Mouse (Mus musculus): ENCODE results near the gene Tmtc1. TPM values are rescaled to one million over a fixed set of nuclear protein-coding genes. Genes with fewer than 3 reads are reported as not detected.

The Tmtc1 gene
- polyA plus RNA-seq, 1 experiment, result 3.3 TPM

- Histone ChIP-seq H3K27me3 (ENCODE audit: control insufficient read depth, insufficient read depth, low read length, poor library complexity, severe bottlenecking) (no peaks in the 10 kb centered on the region), H3K9me3 (replicated peaks; ENCODE audit: control insufficient read depth, insufficient read depth, low read length, poor library complexity, severe bottlenecking) (no peaks in the 10 kb centered on the region), H3K9ac (ENCODE audit: low read depth, poor library complexity, severe bottlenecking) (no peak overlapping the region), H3K27ac (ENCODE audit: insufficient read depth, low read length) (no peak overlapping the region), H3K4me3 (ENCODE audit: low read depth, low read length) (no peak overlapping the region), H3K4me1 (ENCODE audit: control insufficient read depth, insufficient read depth, low read length) (no peaks in the 10 kb centered on the region), H3K36me3 (ENCODE audit: control insufficient read depth, insufficient read depth, low read length, poor library complexity, severe bottlenecking) (no peaks in the 10 kb centered on the region)
- TF ChIP-seq POLR2A (IDR thresholded peaks at IDR 0.05; ENCODE audit: insufficient read depth, low read length), result no peak
- no peak for TF ChIP-seq CTCF (IDR thresholded peaks at IDR 0.05; ENCODE audit: low read depth, low read length)
- no peak for TF ChIP-seq EP300 (IDR thresholded peaks at IDR 0.05; ENCODE audit: insufficient read depth, low read depth, low read length)
Observed at GRCm38 (mm10) chr6:148392147-148392546, 52.0 kb downstream of the Tmtc1 start.

- Histone ChIP-seq H3K27me3 (ENCODE audit: control insufficient read depth, insufficient read depth, low read length, poor library complexity, severe bottlenecking) (no peaks in the 10 kb centered on the region), H3K4me3 (ENCODE audit: low read depth, low read length) (no peak overlapping the region), H3K36me3 (ENCODE audit: control insufficient read depth, insufficient read depth, low read length, poor library complexity, severe bottlenecking) (no peaks in the 10 kb centered on the region), H3K4me1 (ENCODE audit: control insufficient read depth, insufficient read depth, low read length) (no peaks in the 10 kb centered on the region), H3K27ac (ENCODE audit: insufficient read depth, low read length) (no peak overlapping the region), H3K9ac (ENCODE audit: low read depth, poor library complexity, severe bottlenecking) (no peak overlapping the region), H3K9me3 (replicated peaks; ENCODE audit: control insufficient read depth, insufficient read depth, low read length, poor library complexity, severe bottlenecking) (no peaks in the 10 kb centered on the region)
- no peak for TF ChIP-seq EP300 (IDR thresholded peaks at IDR 0.05; ENCODE audit: insufficient read depth, low read depth, low read length)
- no peak for TF ChIP-seq CTCF (IDR thresholded peaks at IDR 0.05; ENCODE audit: low read depth, low read length)
- no peak for TF ChIP-seq POLR2A (IDR thresholded peaks at IDR 0.05; ENCODE audit: insufficient read depth, low read length)
Observed at GRCm38 (mm10) chr6:148391286-148391685, 52.9 kb downstream of the Tmtc1 start.

DNA sequence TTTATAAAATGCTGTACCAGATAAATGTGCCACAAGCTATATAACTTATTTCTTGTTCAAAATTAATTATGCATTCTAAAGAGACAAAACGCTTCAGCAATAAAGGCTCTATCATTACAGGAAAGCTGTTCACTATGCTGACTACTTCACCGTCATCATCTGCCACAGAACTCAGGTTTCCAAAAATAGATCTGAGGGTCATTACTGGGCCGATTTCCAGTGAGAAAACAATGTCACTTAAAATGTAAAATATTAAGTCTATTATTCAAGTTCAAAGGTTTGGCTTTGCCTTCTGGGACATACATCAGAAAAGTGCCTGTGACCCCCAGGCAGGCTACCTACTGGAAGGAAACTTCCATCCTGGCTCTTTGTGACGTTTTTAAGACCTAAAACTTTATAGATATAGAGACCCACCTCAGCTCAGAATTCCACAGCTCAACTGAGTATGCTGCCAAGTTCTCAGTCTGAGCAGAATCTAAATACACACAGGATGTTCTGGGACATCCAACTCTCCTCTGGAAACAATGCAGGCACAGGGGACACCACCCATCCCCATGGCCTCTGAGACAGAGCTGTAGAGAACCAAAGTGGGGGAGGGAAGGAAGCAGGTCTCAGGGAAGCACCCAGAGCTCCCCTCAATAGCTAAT lies 53.4 kb downstream of the Tmtc1 start:
- Histone ChIP-seq H3K9ac (ENCODE audit: low read depth, poor library complexity, severe bottlenecking) (no peak overlapping the region), H3K27me3 (ENCODE audit: control insufficient read depth, insufficient read depth, low read length, poor library complexity, severe bottlenecking) (no peaks in the 10 kb centered on the region), H3K36me3 (ENCODE audit: control insufficient read depth, insufficient read depth, low read length, poor library complexity, severe bottlenecking) (no peaks in the 10 kb centered on the region), H3K27ac (ENCODE audit: insufficient read depth, low read length) (no peak overlapping the region), H3K4me1 (ENCODE audit: control insufficient read depth, insufficient read depth, low read length) (no peaks in the 10 kb centered on the region), H3K9me3 (replicated peaks; ENCODE audit: control insufficient read depth, insufficient read depth, low read length, poor library complexity, severe bottlenecking) (no peaks in the 10 kb centered on the region), H3K4me3 (ENCODE audit: low read depth, low read length) (no peak overlapping the region)
- TF ChIP-seq CTCF (IDR thresholded peaks at IDR 0.05; ENCODE audit: low read depth, low read length), result no peak
- no peak for TF ChIP-seq EP300 (IDR thresholded peaks at IDR 0.05; ENCODE audit: insufficient read depth, low read depth, low read length)
- no peak for TF ChIP-seq POLR2A (IDR thresholded peaks at IDR 0.05; ENCODE audit: insufficient read depth, low read length)

DNA sequence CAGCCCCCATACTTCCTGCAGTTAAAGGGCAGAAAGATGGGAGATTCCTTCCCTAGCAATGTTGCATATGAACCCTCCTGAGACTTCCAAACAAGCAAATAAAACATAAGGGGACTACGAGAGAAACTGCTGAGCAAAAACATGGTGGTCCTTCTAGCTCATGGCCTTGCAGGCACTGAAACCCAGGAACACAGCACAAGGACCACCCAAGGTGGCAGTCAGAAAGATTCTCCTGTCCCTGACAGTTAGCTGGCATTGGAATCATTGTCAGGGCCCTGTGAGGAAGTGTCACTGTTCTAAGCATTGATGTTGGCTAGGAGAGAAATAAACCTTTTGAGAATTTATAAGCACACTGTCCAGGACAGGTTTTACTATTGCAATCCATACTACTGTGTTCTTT lies 56.2 kb downstream of the Tmtc1 start:
- H3K4me1 ChIP-seq (ENCODE audit: control insufficient read depth, insufficient read depth, low read length), result no peaks in the 10 kb centered on the region
- H3K27me3 ChIP-seq (ENCODE audit: control insufficient read depth, insufficient read depth, low read length, poor library complexity, severe bottlenecking), result no peaks in the 10 kb centered on the region
- H3K9me3 ChIP-seq (replicated peaks; ENCODE audit: control insufficient read depth, insufficient read depth, low read length, poor library complexity, severe bottlenecking), result no peaks in the 10 kb centered on the region
- H3K9ac ChIP-seq (ENCODE audit: low read depth, poor library complexity, severe bottlenecking), result no peak overlapping the region
- H3K36me3 ChIP-seq (ENCODE audit: control insufficient read depth, insufficient read depth, low read length, poor library complexity, severe bottlenecking), result no peaks in the 10 kb centered on the region
- no peak overlapping the region for H3K4me3 ChIP-seq (ENCODE audit: low read depth, low read length)
- TF ChIP-seq CTCF (IDR thresholded peaks at IDR 0.05; ENCODE audit: low read depth, low read length) (no peak), EP300 (IDR thresholded peaks at IDR 0.05; ENCODE audit: insufficient read depth, low read depth, low read length) (no peak), POLR2A (IDR thresholded peaks at IDR 0.05; ENCODE audit: insufficient read depth, low read length) (no peak)
- H3K27ac ChIP-seq (ENCODE audit: insufficient read depth, low read length), result no peak overlapping the region

DNA sequence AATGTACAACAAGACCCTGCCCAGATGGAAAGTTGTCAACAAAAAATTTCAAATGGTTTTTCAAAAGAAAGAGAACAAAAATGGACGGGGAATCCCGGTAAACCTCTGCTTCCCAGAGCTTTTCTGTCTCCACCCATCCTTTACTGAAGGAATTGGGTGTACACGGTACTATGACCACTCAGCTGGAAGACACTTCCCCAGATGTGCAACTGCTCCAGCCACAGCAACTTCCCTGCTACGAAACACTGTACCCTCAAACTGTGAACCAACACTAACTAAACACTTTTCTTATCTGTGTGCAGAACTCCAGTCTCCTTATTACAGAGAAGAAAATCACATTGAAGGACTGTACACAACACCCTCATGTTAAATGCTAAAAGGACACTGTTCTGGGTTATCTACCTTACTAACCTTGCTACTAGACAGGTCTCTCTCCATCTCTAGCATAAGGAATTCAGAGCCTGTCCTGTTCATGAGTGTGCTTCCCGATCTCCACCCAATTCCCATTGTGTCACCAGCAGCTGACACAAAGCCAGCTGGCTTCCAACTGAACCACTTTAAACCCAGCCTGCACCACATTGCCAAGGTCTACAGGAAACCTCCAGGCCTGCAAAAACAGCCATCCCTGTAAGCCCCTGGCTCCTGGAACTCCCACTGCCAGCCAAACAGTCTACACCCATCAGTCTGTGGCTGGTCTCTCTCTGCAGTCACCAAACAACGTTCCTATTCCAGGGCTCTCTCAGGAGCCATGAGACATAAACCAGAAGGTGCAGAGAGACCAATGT lies 59.9 kb downstream of the Tmtc1 start:
- Histone ChIP-seq H3K36me3 (ENCODE audit: control insufficient read depth, insufficient read depth, low read length, poor library complexity, severe bottlenecking) (no peaks in the 10 kb centered on the region), H3K27me3 (ENCODE audit: control insufficient read depth, insufficient read depth, low read length, poor library complexity, severe bottlenecking) (no peaks in the 10 kb centered on the region), H3K9ac (ENCODE audit: low read depth, poor library complexity, severe bottlenecking) (no peak overlapping the region), H3K9me3 (replicated peaks; ENCODE audit: control insufficient read depth, insufficient read depth, low read length, poor library complexity, severe bottlenecking) (no peaks in the 10 kb centered on the region), H3K4me3 (ENCODE audit: low read depth, low read length) (no peak overlapping the region), H3K27ac (ENCODE audit: insufficient read depth, low read length) (no peak overlapping the region), H3K4me1 (ENCODE audit: control insufficient read depth, insufficient read depth, low read length) (no peaks in the 10 kb centered on the region)
- TF ChIP-seq POLR2A (IDR thresholded peaks at IDR 0.05; ENCODE audit: insufficient read depth, low read length) (no peak), CTCF (IDR thresholded peaks at IDR 0.05; ENCODE audit: low read depth, low read length) (no peak), EP300 (IDR thresholded peaks at IDR 0.05; ENCODE audit: insufficient read depth, low read depth, low read length) (no peak)

DNA sequence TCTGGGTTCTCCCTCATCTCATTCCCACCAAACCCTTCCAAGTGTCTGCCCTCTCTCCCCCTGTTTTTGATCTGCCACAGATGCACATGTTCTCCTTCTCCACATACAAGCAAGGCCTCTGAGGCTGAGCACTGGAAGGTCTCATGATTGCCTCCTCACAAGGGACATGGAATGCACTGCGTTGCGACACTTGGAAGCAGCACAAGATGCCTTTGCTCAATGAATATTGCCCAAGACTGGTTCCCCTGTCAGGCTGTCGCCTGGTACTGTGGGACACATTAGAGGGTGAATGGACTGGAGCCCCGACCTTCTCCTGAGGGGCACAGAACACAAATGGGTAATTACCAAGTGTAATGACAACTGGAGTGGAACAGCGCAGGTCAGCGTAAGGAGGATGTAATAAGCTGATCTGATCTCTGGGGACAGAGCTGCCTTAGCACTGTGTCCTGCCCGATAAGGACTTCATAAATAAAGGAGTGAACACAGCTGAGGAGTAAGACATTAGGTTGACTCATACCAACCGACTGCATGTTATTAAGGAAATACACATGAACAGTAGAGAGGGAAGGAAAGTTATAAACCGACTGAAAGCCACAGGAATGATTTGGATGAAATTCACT lies 62.9 kb downstream of the Tmtc1 start:
- TF ChIP-seq POLR2A (IDR thresholded peaks at IDR 0.05; ENCODE audit: insufficient read depth, low read length), result no peak
- TF ChIP-seq EP300 (IDR thresholded peaks at IDR 0.05; ENCODE audit: insufficient read depth, low read depth, low read length), result no peak
- TF ChIP-seq CTCF (IDR thresholded peaks at IDR 0.05; ENCODE audit: low read depth, low read length), result no peak
- H3K27ac ChIP-seq (ENCODE audit: insufficient read depth, low read length), result no peak overlapping the region
- H3K9ac ChIP-seq (ENCODE audit: low read depth, poor library complexity, severe bottlenecking), result no peak overlapping the region
- no peaks in the 10 kb centered on the region for H3K27me3 ChIP-seq (ENCODE audit: control insufficient read depth, insufficient read depth, low read length, poor library complexity, severe bottlenecking)
- H3K4me3 ChIP-seq (ENCODE audit: low read depth, low read length), result no peak overlapping the region
- no peaks in the 10 kb centered on the region for H3K36me3 ChIP-seq (ENCODE audit: control insufficient read depth, insufficient read depth, low read length, poor library complexity, severe bottlenecking)
- H3K4me1 ChIP-seq (ENCODE audit: control insufficient read depth, insufficient read depth, low read length), result no peaks in the 10 kb centered on the region
- no peaks in the 10 kb centered on the region for H3K9me3 ChIP-seq (replicated peaks; ENCODE audit: control insufficient read depth, insufficient read depth, low read length, poor library complexity, severe bottlenecking)

Measured in ES-Bruce4 (cell line).